Mouse (Mus musculus): ENCODE data around the gene Hbp1.

The Hbp1 gene

DNA sequence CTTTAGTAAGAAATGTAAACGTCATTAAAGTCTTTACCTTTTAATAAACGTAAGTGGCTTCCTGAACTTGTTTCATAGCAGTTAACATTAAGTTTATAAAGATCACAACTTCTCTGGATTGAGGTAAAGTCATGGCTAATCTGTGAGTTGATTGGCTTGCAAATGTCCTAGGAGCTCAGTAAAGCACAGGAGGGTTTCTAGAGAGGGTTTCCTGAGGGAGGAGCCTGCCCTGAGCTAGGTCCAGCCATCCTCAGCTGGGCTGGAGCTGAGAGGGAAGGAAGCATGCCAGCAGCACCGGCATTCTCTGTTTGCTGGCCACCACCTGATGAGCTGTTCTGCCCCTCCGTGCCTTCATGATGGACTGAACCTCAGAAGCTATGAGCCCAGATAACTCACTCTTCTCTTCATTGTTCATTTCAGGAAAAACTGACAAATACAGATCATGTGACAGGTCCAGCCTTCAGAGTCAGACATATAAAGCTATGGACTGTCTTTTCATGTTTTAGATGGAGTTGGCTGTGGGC lies 49.9 kb downstream of the Hbp1 start:
- peak; percentile 37 for DNase-seq

DNA sequence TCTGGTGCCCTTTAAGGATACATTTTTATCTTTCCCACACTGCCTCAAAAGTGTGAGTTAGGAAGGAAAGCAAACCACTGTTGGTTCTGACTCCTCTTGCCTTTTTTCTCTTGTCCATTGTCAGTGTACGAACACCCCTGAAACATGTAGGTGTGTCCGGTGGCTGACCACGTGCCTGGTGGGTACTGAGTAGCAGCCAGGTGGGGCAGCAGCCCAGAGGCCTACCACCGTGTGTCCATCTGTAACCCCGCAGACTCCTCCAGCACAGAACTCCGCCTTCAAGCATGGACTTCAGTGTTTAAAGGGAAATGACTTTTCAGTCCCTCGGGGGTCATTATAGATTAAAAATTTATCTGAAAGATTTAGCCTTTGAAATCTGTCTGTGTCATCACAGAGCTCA lies 52.9 kb downstream of the Hbp1 start:
- no peak for DNase-seq

DNA sequence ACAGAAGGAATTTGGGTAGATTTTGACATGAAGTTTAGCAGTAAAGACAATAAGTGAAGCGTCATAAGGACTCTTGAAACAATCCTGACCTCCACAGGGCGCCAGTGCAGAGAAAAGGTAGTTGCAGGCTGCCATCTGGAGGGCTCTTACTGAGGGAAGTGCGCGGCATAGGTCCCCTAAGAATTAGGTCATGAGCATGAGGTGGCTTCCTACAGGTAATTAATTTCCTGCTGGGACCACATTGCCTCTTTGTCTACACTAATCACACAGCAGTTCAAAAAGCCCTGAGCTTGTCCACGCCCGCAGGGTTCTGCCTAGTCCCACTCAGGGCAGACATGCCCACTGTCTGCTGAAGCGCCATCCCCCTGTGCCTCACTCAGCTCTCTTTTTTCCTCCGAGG lies 53.3 kb downstream of the Hbp1 start:
- peak; percentile 37 for DNase-seq

DNA sequence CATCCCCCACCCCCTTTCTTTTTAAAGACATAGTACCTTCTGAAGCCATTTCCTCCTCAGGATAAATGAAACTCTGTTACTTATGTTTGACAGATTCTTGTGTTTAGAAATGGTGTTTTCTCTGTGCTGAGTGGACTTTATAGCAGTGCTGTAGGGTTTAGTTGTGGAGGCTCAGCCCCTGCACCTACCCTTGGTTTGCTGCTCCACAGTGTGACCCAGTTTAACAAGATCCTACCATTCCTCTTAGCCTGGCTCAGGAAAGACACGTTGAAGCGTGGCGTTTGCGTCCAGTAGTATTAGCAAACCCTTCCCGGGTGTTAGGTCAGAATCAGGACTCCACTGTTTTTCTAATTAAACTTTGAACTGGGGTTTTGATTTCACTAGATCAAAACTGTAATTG lies 54.0 kb downstream of the Hbp1 start:
- DNase-seq, result no peak

DNA sequence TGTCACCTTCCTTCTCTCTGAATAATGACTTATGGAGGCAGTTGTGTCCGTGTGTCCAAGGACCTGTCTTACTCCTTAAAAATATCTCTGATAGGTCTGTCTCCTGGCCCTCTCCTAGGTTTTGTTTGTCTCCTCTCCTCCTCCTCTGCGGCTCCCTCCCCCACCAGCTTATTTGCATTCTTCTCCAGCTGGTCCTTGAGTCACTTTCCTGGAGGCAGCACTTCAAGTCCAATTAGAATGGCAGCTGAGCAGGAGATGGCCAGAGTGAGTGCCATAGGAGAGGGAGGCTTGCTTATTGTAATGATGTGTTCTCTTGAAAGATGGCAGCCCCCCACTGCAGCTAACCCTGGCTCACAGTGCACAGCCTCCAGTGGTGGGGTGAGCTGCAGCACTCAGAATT lies 54.4 kb downstream of the Hbp1 start:
- peak; percentile 65 for DNase-seq

DNA sequence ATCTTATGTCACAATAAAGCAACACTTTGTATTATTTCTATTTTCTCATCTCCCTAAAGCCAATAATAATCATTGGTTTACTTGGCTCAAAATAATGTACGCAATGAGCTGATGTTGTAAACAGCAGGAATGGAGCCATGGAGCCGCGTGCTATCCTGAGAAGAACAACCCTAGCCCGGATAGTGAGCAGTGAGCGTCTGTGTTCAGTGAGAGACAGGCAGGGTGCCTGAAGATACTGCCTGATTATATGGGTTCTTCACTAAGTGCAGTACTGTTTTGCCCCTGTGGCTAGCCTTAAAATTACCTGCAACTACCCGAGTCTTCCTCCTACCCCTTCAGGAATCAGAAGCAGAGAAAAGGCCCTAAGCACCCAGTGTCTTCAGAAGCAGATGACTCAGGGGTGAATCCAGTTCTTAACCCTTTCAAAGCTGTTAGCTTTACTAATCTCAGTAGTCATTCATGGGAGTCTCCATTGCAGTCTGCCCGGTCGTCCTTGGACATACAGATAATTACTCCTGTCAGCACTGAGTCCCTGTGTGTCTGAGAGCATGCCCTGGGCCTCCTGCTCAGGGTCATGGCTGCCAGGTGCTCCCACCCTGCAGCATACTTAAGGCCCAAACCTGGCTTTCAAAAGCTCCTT lies 55.1 kb downstream of the Hbp1 start:
- no peak for DNase-seq

DNA sequence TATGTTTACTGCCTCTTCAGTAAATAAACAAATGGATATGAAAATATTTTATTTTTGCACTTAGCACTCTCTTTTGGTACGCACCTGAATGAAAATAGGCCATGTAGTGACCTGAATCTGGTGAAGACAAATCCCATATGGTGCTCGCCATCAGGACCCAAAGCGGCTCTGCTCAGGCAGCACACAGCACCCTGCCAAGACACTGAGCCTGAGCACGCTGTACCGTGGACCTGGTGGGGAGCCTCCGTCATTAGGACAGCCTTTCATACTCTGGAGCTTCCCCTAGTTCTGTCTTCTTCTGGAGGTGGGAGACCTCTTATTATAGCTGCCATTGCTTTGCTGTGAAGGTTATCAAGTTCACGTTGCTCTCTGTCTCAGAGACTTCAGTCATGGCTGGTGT lies 57.6 kb downstream of the Hbp1 start:
- DNase-seq, result no peak

DNA sequence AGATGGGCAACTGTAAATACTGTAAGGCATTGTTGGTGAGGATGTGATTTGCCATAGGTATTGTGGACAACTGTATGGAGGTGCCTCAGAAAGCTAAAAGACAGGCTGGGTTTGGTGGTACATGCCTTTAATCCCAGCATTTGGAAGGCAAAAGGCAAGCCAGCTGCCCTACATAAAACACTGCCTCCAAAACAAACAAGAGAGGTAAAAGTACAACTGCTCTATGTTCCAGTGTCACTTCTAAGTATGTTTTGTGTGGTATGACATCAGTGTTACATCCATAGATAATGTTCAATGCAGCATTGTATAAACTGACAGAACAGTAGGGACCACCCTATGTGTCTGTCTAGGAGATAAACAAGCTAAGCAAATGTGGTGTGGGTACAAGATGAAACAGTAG lies 58.3 kb downstream of the Hbp1 start:
- DNase-seq, result no peak

DNA sequence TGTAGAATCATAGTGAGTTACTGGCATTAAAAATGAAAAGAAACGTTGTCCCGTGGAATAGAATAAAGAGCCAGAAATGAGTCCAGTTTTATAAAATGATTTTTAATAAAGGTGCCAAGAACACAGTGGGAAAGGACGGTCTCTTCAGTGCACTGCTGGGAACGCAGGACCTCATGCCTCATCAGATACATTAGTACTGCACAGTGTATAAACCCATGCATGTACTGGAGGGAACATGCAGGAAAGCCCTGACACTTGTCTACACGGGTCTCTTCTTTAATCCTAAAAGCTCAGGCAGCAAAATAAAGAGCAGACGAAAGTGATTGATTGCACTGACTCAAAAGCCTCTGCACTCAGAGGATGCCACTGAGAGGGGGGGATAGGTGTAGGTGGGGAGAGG lies 59.6 kb downstream of the Hbp1 start:
- no peak for DNase-seq

DNA sequence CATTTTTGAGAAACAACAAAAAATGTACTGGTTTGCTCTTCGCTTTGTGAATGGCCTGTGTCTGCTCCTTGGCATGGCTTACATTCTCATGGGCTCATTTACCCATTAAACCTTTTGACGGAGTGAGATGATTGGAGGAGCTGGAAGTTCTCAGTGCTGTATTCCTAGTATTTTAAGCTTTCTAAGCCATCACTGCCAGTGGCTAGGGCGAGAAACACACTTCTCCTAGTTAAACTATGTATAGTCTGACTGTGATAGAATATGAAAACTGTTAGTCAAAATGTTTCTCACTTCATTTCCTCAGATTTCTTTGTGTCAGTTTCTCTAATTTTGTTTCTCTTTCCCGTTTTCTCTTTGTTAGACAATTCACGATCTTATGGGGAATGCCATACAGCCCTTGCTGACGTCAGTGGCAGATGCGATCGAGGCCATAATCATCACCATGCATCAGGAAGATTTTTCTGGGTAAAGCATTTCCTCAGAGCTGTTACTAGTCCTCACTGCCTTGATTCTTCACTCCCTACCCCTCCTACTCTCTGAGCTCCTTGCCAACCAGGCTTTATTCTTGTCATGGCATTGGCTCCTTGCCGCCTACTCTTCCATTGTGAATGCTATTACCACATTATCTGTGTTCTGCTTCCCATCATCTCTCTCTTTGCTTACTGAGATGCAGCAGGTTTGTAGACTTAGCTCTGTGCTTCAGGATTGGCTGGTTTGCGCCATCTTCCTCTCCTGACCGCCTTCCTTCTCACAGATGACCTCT lies 64.3 kb downstream of the Hbp1 start:
- DNase-seq, result no peak

DNA sequence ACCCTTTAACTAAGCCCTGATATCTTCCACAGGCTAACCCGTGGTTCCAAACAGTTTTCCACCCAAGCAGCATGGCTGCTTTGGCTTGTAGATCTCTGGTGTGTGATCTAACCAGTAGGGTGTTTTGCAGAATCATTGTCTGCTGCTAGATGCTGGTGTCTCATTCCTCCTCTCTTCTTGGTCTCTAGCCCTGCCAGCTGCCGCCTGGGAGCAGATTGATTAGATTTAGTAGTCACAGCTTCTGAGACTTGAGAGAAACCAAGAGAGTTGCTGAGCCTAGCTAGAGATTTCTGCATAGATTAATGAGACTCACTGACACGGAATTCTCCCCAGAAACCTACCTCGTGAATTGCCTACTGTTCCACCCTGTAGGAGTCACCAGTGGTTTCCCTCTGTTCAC lies 65.3 kb downstream of the Hbp1 start:
- DNase-seq, result no peak

DNA sequence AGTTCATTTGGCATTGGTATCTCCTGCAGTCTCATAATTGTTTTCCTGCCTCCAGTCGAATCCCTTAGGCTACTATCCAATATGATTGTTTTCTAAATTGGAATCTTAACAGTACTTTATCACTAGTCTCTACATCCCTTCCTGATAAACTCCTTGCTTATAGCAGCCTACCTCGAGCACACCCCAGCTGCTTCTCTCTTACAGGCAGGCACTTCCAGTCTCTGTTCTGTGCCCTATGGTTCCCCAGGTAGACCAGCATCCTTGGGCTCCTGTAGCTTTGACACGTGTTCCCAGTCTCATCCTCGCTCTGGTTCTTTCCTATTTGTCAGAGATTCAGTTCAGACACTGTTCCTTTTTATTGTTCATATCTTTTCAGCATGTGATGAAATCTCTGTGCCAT lies 66.0 kb downstream of the Hbp1 start:
- DNase-seq, result no peak

DNA sequence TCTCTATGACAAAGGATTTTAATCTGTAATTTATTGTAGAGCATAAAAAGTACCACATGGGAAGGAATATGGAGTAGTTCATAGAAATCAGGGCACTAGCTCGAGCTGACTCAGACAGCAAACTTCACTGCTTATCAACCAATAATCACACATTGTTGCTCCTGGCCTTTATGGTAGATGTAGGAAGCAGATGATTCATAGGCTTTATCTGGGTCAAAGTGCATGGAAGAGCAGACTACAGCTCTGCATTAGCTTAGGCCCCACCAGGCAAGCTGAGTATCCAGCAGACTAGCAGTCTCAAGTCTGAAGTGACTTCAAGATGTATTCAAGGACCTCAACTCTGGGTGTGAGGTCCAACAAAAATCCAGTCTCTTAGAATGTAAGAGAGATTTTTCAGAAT lies 67.6 kb downstream of the Hbp1 start:
- no peak for DNase-seq

DNA sequence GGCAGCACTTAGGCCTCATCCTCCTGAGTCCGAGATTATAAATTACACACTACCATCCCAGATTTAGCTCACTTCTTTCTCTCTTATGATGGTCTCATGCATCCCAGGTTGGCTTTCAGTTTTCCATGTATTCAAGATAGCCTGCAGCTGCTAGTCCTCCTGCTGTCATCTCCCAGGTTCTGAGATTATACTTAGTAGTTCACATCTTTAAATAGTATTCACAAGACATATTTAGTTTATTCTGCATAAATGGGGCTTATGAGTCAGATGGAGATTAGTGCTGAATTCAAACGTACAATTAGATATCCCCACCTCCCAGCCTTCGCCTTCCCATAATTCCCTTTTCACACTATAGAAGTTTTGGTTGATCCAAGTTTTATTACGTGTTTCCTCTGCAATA lies 73.6 kb downstream of the Hbp1 start:
- no peak for DNase-seq
